Comparison of ENCODE assay signal across 14 mouse cellular contexts in the genomic region with DNA sequence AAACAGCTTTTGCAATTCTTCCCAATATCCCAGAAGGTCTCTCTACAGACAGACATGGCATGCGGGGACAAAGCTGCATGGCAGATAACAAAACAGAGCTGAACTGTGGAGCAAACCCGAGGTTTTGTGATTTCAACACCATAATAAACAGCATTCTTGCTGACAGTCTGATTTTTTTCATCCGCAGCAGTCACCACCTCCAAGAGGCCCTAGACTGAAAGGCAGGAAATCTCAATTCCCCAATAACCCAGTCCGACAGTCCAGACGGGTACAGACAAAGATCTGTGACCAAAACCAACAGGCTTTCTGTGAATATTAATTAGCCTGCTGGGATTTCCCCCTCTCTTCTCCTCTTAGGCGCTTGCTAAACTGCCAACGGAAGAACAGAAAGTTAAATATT. TPM values are rescaled to one million over a fixed set of nuclear protein-coding genes. Genes with fewer than 3 reads are reported as not detected.
DNase-seq lines count a peak whose midpoint lies in the region; ATAC-seq lines count a peak whose summit lies in the region.
"Had no signal": no experiment of that assay in that cellular context is flagged by ENCODE, and none has a peak within 500 bp of the region (broad histone marks: within the 10 kb centered on the region; RNA-seq: fewer than 3 reads in every experiment).

No protein-coding gene starts in this region.

- no peak for ATAC-seq in hindbrain, embryonic 14.5 days (ENCODE audit: low FRiP score)
- ATAC-seq in neural tube, embryonic 12.5 days (ENCODE audit: low FRiP score, low read depth), result no peak
- ATAC-seq in inflammation-experienced regulatory T-cells, adult 6 months, result peak; percentile 10

- H3K9me3 ChIP-seq in hindbrain, embryonic 14.5 days (ENCODE audit: control insufficient read depth, low read length), result no peaks in the 10 kb centered on the region
- H3K9me3 ChIP-seq in hindbrain, embryonic 10.5 days, result no peaks in the 10 kb centered on the region
- H3K9me3 ChIP-seq in neural tube, embryonic 12.5 days, result no peaks in the 10 kb centered on the region
- H3K9me3 ChIP-seq: stomach, embryonic 15.5 days had no signal

- 0 out of 2 replicates have a peak overlapping the region, but pooled peaks have one; percentile 40 for H3K9ac ChIP-seq in hindbrain, embryonic 14.5 days
- H3K9ac ChIP-seq in neural tube, embryonic 12.5 days, result no peak overlapping the region

- H3K36me3 ChIP-seq in hindbrain, embryonic 14.5 days (replicated peaks; ENCODE audit: control insufficient read depth, insufficient read depth), result peaks cover 30% of the 10 kb centered on the region
- peaks cover 39% of the 10 kb centered on the region for H3K36me3 ChIP-seq in hindbrain, embryonic 10.5 days
- H3K36me3 ChIP-seq in neural tube, embryonic 12.5 days, result peaks cover 31% of the 10 kb centered on the region

- peak overlapping the region; percentile 67 for H3K4me3 ChIP-seq in hindbrain, embryonic 14.5 days (replicated peaks; ENCODE audit: low read length)
- no peak overlapping the region for H3K4me3 ChIP-seq in hindbrain, embryonic 10.5 days
- no peak overlapping the region for H3K4me3 ChIP-seq in neural tube, embryonic 12.5 days

- WGBS in hindbrain, embryonic 14.5 days, result 62% methylated on average over 7 of the region's 7 CpGs
- 85% methylated on average over 7 of the region's 7 CpGs for WGBS in hindbrain, embryonic 10.5 days
- WGBS in neural tube, embryonic 12.5 days, result 60% methylated on average over 7 of the region's 7 CpGs

- H3K4me1 ChIP-seq in hindbrain, embryonic 14.5 days (replicated peaks; ENCODE audit: control insufficient read depth, insufficient read depth, low read length), result peaks cover 24% of the 10 kb centered on the region
- peaks cover 12% of the 10 kb centered on the region for H3K4me1 ChIP-seq in hindbrain, embryonic 10.5 days (replicated peaks)
- H3K4me1 ChIP-seq in neural tube, embryonic 12.5 days, result peaks cover 24% of the 10 kb centered on the region

- no peaks in the 10 kb centered on the region for H3K27me3 ChIP-seq in hindbrain, embryonic 14.5 days (ENCODE audit: control insufficient read depth, insufficient read depth, low read length)
- H3K27me3 ChIP-seq in hindbrain, embryonic 10.5 days (ENCODE audit: insufficient read depth, poor library complexity, severe bottlenecking), result no peaks in the 10 kb centered on the region
- H3K27me3 ChIP-seq in neural tube, embryonic 12.5 days (replicated peaks), result no peaks in the 10 kb centered on the region
- H3K27me3 ChIP-seq: stomach, embryonic 15.5 days had no signal

- H3K27ac ChIP-seq in hindbrain, embryonic 14.5 days, result peak overlapping the region; percentile 87
- H3K27ac ChIP-seq in hindbrain, embryonic 10.5 days, result no peak overlapping the region
- H3K27ac ChIP-seq in neural tube, embryonic 12.5 days, result no peak overlapping the region
- H3K27ac ChIP-seq: stomach, embryonic 15.5 days had no signal

- H3K4me2 ChIP-seq in hindbrain, embryonic 14.5 days (replicated peaks), result peak overlapping the region; percentile 88
- peak overlapping the region; percentile 74 for H3K4me2 ChIP-seq in neural tube, embryonic 12.5 days (replicated peaks)

- no peak for DNase-seq in hindbrain, embryonic 14.5 days (ENCODE audit: low spot score)
- no peak for DNase-seq in hindbrain, embryonic 10.5 days (ENCODE audit: low spot score)
- no peak for DNase-seq in neural tube, embryonic 10.5 days (ENCODE audit: extremely low spot score, low spot score)
- DNase-seq in layer of hippocampus, adult 11-12 months (ENCODE audit: low spot score), result no peak
- no peak for DNase-seq in thymus, postnatal 10 days (ENCODE audit: low spot score in 2 of 2)
- DNase-seq: adrenal gland, postnatal 14 days; cerebellum, adult 18-20 months; kidney, adult 18-20 months; layer of hippocampus, postnatal 36 days; right cerebral cortex, postnatal 14 days; thymus, postnatal 36 days had no signal

RNA-seq across cellular contexts. Expression of a gene that starts 1.7 kb away (rescaled TPM):
- 37.9 and 42.5 TPM in 2 replicates for polyA plus RNA-seq in hindbrain, embryonic 14.5 days (2014; fragmentation: Nextera tagmentation; extraction: Ambion mirVana)
- 28.0 and 30.4 TPM in 2 replicates for polyA plus RNA-seq in hindbrain, embryonic 10.5 days (2016; fragmentation: Nextera tagmentation; extraction: Ambion mirVana)
- 57.0 and 58.4 TPM in 2 replicates for polyA plus RNA-seq in neural tube, embryonic 12.5 days (2016; fragmentation: Nextera tagmentation; extraction: Ambion mirVana)
- 10 to 100 TPM; 21.7 to 24.6 (median 23.0) TPM for polyA plus RNA-seq in inflammation-experienced regulatory T-cells, adult 6 months (2017; shearing (Covaris generic))

RNA-seq across cellular contexts. Expression of a gene that starts 13.3 kb away (rescaled TPM):
- 52.5 and 57.7 TPM in 2 replicates for polyA plus RNA-seq in hindbrain, embryonic 14.5 days (2014; fragmentation: Nextera tagmentation; extraction: Ambion mirVana)
- polyA plus RNA-seq in hindbrain, embryonic 10.5 days (2016; fragmentation: Nextera tagmentation; extraction: Ambion mirVana), result 158 and 198 TPM in 2 replicates
- polyA plus RNA-seq in neural tube, embryonic 12.5 days (2016; fragmentation: Nextera tagmentation; extraction: Ambion mirVana), result 125 and 143 TPM in 2 replicates
- polyA plus RNA-seq in inflammation-experienced regulatory T-cells, adult 6 months (2017; shearing (Covaris generic)), result 10 to 100 TPM; 52.0 to 73.0 (median 54.7) TPM

RNA-seq across cellular contexts. Expression of a gene that starts 54.1 kb away (rescaled TPM):
- 49.3 and 54.7 TPM in 2 replicates for polyA plus RNA-seq in hindbrain, embryonic 14.5 days (2014; fragmentation: Nextera tagmentation; extraction: Ambion mirVana)
- 65.7 and 71.8 TPM in 2 replicates for polyA plus RNA-seq in hindbrain, embryonic 10.5 days (2016; fragmentation: Nextera tagmentation; extraction: Ambion mirVana)
- polyA plus RNA-seq in neural tube, embryonic 12.5 days (2016; fragmentation: Nextera tagmentation; extraction: Ambion mirVana), result 75.5 and 79.5 TPM in 2 replicates
- polyA plus RNA-seq in inflammation-experienced regulatory T-cells, adult 6 months (2017; shearing (Covaris generic)), result 10 to 100 TPM; 17.8 to 21.4 (median 20.7) TPM
